Mouse (Mus musculus): ENCODE data around the gene Ykt6. TPM values are rescaled to one million over a fixed set of nuclear protein-coding genes. Genes with fewer than 3 reads are reported as not detected.
"Not testable (repeated sequence)": the region's sequence is repeated elsewhere in the genome, so short reads cannot be mapped to it uniquely, and the experiment has no call there.

Gene Ykt6
- polyA plus RNA-seq, 1 experiment from 2014 or later: 16.6 TPM

GRCm38 (mm10) chr11:5920323-5920960, 35.1 kb upstream of the Ykt6 start:
- ATAC-seq: peak; percentile 80
- Histone ChIP-seq H3K4me1 (ENCODE audit: insufficient read depth) (peaks cover 5% of the 10 kb centered on the region; the same call in 1 of the 2 replicates), H3K4me2 (ENCODE audit: low read depth, low read length) (0 out of 2 replicates have a peak overlapping the region, but pooled peaks have one; percentile 38)

GRCm38 (mm10) chr11:5924699-5925098, 30.8 kb upstream of the Ykt6 start:
- Histone ChIP-seq H3K4me2 (ENCODE audit: low read depth, low read length) (no peak overlapping the region), H3K9me3 (ENCODE audit: low read length) (no peaks in the 10 kb centered on the region), H3K27ac (ENCODE audit: low read depth) (no peak overlapping the region), H3K36me3 (replicated peaks; ENCODE audit: insufficient read depth, low read length) (no peaks in the 10 kb centered on the region), H3K4me1 (ENCODE audit: insufficient read depth) (peaks cover 3% of the 10 kb centered on the region; the same call in 1 of the 2 replicates), H3K9ac (replicated peaks) (no peak overlapping the region), H3K27me3 (ENCODE audit: insufficient read depth, low read length) (no peaks in the 10 kb centered on the region), H3K4me3 (ENCODE audit: low read depth, low read length) (no peak overlapping the region)
- DNase-seq: no peak
- ATAC-seq: no peak
- TF ChIP-seq EP300 (IDR thresholded peaks at IDR 0.05; ENCODE audit: low read depth): no peak
- TF ChIP-seq CTCF (IDR thresholded peaks at IDR 0.05; ENCODE audit: low read depth): no peak
- WGBS (ENCODE audit: insufficient replicate concordance): 72% methylated on average over 8 of the region's 8 CpGs

More at GRCm38 (mm10) chr11:5920323-5920960, 35.1 kb upstream of the Ykt6 start:
- no peak overlapping the region for H3K9ac ChIP-seq (replicated peaks)
- H3K27ac ChIP-seq (ENCODE audit: low read depth): peak overlapping the region; percentile 87
- WGBS (ENCODE audit: insufficient replicate concordance): 42% methylated on average over 17 of the region's 17 CpGs
- H3K9me3 ChIP-seq (ENCODE audit: low read length): no peaks in the 10 kb centered on the region
- H3K4me3 ChIP-seq (ENCODE audit: low read depth, low read length): no peak overlapping the region
- no peaks in the 10 kb centered on the region for H3K36me3 ChIP-seq (replicated peaks; ENCODE audit: insufficient read depth, low read length)
- no peaks in the 10 kb centered on the region for H3K27me3 ChIP-seq (ENCODE audit: insufficient read depth, low read length)
- DNase-seq: peak; percentile 83
- TF ChIP-seq EP300 (IDR thresholded peaks at IDR 0.05; ENCODE audit: low read depth): no peak
- TF ChIP-seq CTCF (IDR thresholded peaks at IDR 0.05; ENCODE audit: low read depth): no peak

DNA sequence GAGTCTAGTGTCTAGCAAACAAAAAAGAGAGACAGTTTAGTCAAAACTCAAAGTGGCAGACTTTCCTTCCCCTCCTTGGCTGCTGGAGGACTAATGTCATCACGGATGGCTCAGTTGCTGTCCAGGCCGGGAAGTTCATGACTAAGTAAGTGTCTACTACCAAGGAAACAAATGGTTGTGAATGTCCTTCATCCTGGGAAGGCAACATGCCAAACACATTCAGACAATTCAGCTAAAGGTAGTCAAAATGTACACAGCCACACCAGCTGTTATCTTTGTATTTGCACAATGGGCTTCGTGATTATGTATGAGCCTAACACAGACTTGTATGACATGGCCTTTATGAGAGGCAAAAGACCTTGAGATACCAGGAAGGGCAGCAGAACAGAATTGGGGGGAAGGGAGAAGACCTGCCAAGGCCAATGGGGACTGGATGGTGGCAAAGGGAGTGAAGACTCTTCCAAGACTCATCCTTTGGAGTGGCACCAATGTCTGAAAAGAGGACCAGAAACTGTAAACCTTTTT, 28.7 kb upstream of the Ykt6 start:
- TF ChIP-seq EP300 (IDR thresholded peaks at IDR 0.05; ENCODE audit: low read depth) (no peak), CTCF (IDR thresholded peaks at IDR 0.05; ENCODE audit: low read depth) (no peak)
- DNase-seq (no peak), ATAC-seq (no peak)
- no peak overlapping the region for H3K4me3 ChIP-seq (ENCODE audit: low read depth, low read length)
- no peaks in the 10 kb centered on the region for H3K9me3 ChIP-seq (ENCODE audit: low read length)
- 65% methylated on average over 3 of the region's 3 CpGs for WGBS (ENCODE audit: insufficient replicate concordance)
- H3K9ac ChIP-seq (replicated peaks): no peak overlapping the region
- no peaks in the 10 kb centered on the region for H3K4me1 ChIP-seq (ENCODE audit: insufficient read depth)
- H3K27me3 ChIP-seq (ENCODE audit: insufficient read depth, low read length): no peaks in the 10 kb centered on the region
- H3K27ac ChIP-seq (ENCODE audit: low read depth): no peak overlapping the region
- H3K36me3 ChIP-seq (replicated peaks; ENCODE audit: insufficient read depth, low read length): no peaks in the 10 kb centered on the region
- H3K4me2 ChIP-seq (ENCODE audit: low read depth, low read length): no peak overlapping the region

GRCm38 (mm10) chr11:5930578-5930977, 24.9 kb upstream of the Ykt6 start:
- WGBS (ENCODE audit: insufficient replicate concordance): 79% methylated on average over 1 of the region's 1 CpGs
- Histone ChIP-seq H3K4me3 (ENCODE audit: low read depth, low read length) (no peak overlapping the region), H3K4me1 (ENCODE audit: insufficient read depth) (no peaks in the 10 kb centered on the region), H3K9me3 (ENCODE audit: low read length) (no peaks in the 10 kb centered on the region), H3K36me3 (replicated peaks; ENCODE audit: insufficient read depth, low read length) (no peaks in the 10 kb centered on the region), H3K4me2 (ENCODE audit: low read depth, low read length) (no peak overlapping the region), H3K27me3 (ENCODE audit: insufficient read depth, low read length) (no peaks in the 10 kb centered on the region), H3K9ac (replicated peaks) (no peak overlapping the region), H3K27ac (ENCODE audit: low read depth) (no peak overlapping the region)
- TF ChIP-seq CTCF (IDR thresholded peaks at IDR 0.05; ENCODE audit: low read depth) (no peak), EP300 (IDR thresholded peaks at IDR 0.05; ENCODE audit: low read depth) (no peak)
- DNase-seq (no peak), ATAC-seq (no peak)

DNA sequence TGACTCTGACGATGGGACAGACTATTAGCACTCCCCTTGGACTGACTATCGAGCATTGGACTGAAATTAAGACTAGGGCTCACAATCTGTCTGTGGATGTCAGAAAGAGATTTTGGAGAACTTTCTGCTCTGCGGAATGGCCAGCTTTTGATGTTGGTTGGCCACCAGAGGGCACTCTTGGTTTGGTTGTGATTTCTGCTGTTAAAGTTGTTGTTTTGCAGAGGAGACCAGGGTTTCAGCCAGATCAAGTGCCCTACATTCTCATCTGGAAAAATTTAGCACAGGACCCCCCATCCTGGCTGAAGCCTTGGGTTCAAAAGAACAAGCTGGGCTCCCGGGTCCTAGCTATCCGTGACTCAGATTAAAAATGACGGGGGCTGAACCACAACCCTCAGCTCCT, 23.5 kb upstream of the Ykt6 start:
- DNase-seq: not testable (repeated sequence)

DNA sequence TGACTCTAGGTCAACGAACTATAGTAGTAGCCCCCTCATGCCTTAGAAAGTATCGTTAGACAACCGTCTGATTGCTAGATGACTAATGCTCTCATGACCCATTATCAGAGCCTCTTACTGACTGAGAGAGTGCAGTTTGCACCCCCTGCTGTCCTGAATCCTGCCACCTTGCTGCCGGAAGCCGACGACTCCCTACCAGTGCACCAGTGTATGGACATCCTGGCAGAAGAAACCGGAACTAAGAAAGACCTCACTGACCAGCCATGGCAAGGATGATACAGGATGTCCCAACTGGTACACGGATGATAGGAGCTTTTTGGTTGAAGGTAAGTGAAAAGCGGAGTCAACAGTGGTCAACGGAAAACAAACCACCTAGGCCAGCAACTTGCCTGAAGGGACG, 21.0 kb upstream of the Ykt6 start:
- not testable (repeated sequence) for DNase-seq; H3K9ac ChIP-seq (replicated peaks); H3K27me3 ChIP-seq (ENCODE audit: insufficient read depth, low read length); H3K4me1 ChIP-seq (ENCODE audit: insufficient read depth); ATAC-seq; H3K36me3 ChIP-seq (replicated peaks; ENCODE audit: insufficient read depth, low read length); H3K9me3 ChIP-seq (ENCODE audit: low read length); H3K4me3 ChIP-seq (ENCODE audit: low read depth, low read length); H3K27ac ChIP-seq (ENCODE audit: low read depth); H3K4me2 ChIP-seq (ENCODE audit: low read depth, low read length)
- WGBS (ENCODE audit: insufficient replicate concordance): 84% methylated on average over 11 of the region's 11 CpGs

More for the DNA sequence above, 23.5 kb upstream of the Ykt6 start:
- H3K4me2 ChIP-seq (ENCODE audit: low read depth, low read length); H3K4me3 ChIP-seq (ENCODE audit: low read depth, low read length); ATAC-seq; H3K9me3 ChIP-seq (ENCODE audit: low read length); H3K36me3 ChIP-seq (replicated peaks; ENCODE audit: insufficient read depth, low read length); H3K27me3 ChIP-seq (ENCODE audit: insufficient read depth, low read length); H3K4me1 ChIP-seq (ENCODE audit: insufficient read depth); H3K9ac ChIP-seq (replicated peaks); H3K27ac ChIP-seq (ENCODE audit: low read depth): not testable (repeated sequence)
- WGBS (ENCODE audit: insufficient replicate concordance): 90% methylated on average over 6 of the region's 6 CpGs
- TF ChIP-seq CTCF (IDR thresholded peaks at IDR 0.05; ENCODE audit: low read depth): peak; percentile 47
